Mouse (Mus musculus) T-helper 17 cell (primary cell): ENCODE data around the gene Plod3.

Source experiments
- in situ Hi-C, 2 experiments: fragments of 300-600 bp; cut with MboI, MseI; formaldehyde crosslinking; loops; 1 replicate in 1 of 2; 2 replicates in 1 of 2; pipeline ENCODE4 v1.15.1; 2025; ENCODE audit warnings: high pct_unique_total_duplicates in 2 of 2

Plod3 gene

DNA sequence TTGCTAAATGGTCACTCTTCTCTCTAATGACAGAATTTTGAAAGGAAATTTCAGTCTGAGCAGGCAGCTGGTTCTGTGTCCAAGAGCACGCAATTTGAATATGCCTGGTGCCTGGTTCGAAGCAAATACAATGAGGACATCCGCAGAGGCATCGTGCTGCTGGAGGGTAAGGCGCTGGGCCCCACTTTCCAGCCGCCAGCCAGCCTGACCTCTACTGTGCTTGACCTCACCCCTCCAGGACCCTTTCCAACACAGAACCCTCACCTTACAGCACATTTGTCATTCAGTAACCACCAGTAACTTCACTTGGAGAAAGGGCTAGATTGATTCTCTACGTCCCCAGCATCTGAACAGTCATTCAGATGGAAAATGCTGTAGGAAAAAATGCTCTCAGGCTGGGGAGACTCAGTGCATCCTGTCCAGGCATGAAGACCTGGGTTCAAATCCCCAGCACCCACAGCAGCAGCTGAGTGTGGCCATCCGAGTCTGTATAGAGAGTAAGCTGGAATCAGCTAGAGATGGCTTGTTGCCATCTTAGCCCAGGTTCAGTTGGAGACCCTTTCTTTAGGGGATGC, 23.8 kb upstream of the Plod3 start:
- in situ Hi-C loops = loop anchor here in 1 of 2 experiments (10.0 kb wide), 1 partner anchor 1428 kb away; no protein-coding TSS in a partner anchor

DNA sequence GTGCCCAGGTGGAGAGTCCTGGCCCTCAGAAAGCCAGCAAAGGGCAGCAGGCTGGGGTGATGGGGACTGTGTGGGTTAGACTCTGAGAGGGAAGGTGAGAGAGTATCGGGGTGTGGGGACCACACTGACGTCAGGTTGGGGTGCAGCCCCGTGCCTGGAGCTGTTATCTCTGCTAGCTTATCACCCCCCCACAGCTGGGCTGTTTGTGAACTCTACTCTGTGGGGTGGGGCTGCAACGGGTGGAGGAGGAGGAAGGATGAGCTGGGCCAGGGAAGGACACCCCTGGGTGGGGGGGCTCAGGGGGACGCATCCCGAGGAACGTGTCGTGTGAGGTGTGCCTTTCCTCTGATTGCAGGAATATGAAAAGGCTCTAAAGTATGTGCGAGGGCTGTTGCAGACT, 21.6 kb upstream of the Plod3 start:
- in situ Hi-C loops = loop anchor here in 1 of 2 experiments (10.0 kb wide), 1 partner anchor 1430 kb away; no protein-coding TSS in a partner anchor

- in situ Hi-C loops = loop anchor here in 1 of 2 experiments (10.0 kb wide), 1 partner anchor 1431 kb away; no protein-coding TSS in a partner anchor
Observed at GRCm38 (mm10) chr5:136965686-136966085, 21.1 kb upstream of the Plod3 start.

GRCm38 (mm10) chr5:136966331-136966730, 20.5 kb upstream of the Plod3 start, which contains the start of gene Cldn15:
Cldn15 (plus strand) TSS chr5:136966616.
- in situ Hi-C loops = loop anchor here in 1 of 2 experiments (10.0 kb wide), 1 partner anchor 1432 kb away; no protein-coding TSS in a partner anchor

DNA sequence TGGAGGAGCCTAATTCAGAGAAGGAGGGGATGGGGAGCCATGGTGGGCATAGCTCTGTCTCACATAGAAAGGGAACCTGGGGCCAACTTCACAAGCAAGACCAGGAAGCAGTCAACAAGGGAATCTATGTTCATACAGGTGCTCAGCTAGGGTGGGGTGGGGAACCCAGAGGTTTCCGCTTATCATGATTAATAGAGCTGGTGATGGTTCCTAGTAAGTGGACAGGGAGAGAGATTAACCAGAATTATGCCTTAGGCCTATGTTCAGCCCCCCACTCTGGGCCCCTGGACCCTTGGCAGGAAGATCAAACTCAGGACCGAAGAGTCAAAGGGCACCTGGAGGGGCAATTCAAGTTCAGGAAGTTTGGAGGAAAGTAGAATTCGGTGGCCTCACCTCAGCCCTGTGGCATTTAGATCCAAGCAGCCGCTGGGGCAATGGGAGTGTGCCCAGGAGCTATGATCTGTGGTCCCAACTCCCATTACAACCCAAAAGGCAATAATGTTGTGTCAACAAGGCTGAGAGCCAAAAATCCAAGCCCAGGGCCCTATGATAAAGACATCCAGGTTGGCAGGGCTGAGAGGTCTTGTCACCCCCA, 19.9 kb upstream of the Plod3 start:
- in situ Hi-C loops = loop anchor here in 1 of 2 experiments (10.0 kb wide), 1 partner anchor 1432 kb away; no protein-coding TSS in a partner anchor

DNA sequence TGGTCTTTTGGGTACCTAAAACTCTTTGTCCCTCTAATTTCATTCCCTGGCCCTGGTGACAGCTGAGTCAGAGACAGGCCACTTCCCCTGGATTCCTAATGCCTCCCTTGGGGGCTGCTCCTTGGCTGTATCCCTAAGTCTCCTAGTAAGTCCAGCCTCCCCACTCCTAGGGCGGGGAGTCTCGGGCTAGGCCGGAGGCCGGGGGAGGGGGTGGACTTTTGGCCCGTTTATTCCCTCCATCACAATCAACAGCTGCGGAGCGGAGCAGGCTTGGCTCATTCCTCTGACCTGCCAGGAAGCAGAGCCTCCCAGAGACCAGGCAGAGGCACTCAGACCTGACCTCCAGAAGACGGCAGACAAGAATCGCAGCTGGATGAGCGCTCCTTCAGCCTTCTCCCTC, 19.2 kb upstream of the Plod3 start:
- in situ Hi-C loops = loop anchor here in 1 of 2 experiments (10.0 kb wide), 1 partner anchor 1433 kb away; no protein-coding TSS in a partner anchor

DNA sequence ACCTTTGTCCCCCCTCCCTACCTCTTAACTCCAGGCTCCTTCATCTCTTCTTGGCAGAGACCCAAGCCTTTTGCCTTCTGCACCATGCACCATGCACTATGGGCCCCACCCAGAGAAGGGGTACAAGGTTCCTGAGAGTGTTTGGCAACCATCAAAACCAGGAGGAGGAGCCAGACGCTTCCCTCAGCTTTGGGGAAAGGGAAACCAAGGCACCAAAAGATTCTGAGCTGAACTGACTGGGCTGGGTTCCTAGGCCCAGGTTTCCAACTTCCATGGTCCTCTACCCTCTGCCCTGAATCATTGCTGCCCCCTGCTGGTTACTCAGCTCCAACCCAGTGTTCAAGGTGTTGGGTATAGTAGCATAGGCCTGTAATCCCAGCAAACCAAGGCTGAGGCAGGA, 16.1 kb upstream of the Plod3 start:
- in situ Hi-C loops = loop anchor here in 1 of 2 experiments (5.0 kb wide), 1 partner anchor 38 kb away; no protein-coding TSS in a partner anchor

DNA sequence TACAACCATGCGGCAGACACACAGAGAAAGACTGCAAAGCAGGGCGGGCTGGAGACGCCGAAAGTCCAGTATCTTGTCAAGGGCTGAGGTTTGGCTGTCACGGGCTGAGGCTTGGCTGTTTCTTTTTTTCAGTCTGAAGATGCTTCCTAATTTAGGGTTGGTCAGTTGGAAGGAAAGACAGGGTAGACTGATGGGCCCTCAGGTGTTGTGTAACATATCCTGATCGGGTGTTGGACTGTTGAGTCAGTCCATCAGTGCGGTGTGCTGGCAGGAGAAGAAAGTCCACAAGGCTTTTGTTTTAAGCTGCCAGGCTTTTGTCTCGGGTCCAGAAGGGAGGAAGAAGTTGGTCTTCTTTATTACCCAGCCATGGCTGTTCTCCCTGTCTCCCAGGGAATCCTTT, 13.1 kb upstream of the Plod3 start:
- in situ Hi-C loops = loop anchor here in 1 of 2 experiments (5.0 kb wide), 1 partner anchor 41 kb away; no protein-coding TSS in a partner anchor

GRCm38 (mm10) chr5:136977769-136978168, 9.1 kb upstream of the Plod3 start:
- in situ Hi-C loops = no loop called here

DNA sequence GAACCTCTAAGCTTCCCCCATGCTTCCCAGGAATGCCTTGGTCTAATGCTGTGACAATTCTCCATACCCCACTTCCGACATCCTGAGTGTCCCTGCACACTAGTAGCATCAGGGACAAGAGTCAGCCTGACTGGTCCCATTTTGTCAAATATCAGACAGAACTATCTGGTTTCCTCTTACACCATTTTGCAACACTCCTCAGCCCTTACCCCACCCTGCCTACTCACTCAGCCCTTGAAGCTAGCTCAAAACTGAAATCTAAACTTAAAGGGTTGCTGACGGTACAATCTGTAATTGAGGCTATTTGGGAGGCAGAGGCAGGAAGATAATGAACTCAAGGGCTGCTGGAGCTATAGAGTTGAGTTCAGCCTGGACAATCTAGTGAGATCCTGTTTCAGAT, 7.1 kb upstream of the Plod3 start:
- in situ Hi-C loops = no loop called here

DNA sequence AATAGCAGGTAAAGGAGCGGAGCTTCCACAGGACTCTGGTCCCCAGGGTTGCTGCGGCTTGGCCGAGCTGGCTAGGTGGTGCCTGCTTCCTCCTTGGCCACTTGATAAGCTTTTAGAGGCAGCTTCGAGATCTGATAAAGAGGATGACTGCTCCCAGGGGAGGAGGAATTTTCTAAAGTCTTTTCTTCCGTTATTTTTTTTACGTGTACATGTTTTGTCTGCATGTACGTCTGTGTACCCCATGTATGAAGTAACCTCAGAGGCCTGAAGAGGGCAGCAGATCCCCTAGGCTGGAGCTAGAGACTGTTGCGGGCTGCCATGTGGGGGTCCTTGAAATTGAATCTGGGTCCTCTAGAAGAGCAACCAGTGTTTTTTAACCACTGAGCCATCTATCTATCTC, 5.8 kb upstream of the Plod3 start:
- in situ Hi-C loops = no loop called here

DNA sequence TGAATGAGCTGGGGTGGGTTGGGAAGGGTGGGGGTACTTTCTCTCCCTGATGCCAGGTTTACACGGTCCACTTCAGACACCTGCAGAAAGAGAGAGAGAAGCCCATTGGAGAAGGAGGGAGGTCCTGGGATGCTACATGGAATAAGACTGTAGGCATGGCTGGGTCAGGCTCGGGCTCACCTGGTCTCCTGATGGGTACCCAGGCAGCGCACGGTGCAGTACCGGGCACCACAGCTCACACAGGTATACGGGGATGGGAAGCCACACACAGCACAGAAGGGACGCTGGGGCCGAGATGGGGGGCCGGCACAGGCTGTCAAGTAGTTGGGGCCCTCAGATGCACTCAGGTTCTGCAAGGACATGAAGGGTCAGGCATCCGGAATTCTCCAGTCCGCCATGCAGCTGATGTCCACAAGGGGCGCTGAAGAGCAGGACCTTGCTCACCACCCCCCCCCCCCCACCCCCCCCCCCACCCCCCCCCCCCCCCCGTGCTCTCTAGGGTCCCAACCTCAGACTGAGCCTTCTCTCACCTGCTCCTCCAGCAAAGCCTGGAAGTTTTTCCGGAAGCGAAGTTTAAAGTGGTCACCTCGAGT, 4.4 kb upstream of the Plod3 start:
- in situ Hi-C loops = no loop called here

- in situ Hi-C loops = no loop called here
Observed at GRCm38 (mm10) chr5:136984828-136985227, 2.0 kb upstream of the Plod3 start.

DNA sequence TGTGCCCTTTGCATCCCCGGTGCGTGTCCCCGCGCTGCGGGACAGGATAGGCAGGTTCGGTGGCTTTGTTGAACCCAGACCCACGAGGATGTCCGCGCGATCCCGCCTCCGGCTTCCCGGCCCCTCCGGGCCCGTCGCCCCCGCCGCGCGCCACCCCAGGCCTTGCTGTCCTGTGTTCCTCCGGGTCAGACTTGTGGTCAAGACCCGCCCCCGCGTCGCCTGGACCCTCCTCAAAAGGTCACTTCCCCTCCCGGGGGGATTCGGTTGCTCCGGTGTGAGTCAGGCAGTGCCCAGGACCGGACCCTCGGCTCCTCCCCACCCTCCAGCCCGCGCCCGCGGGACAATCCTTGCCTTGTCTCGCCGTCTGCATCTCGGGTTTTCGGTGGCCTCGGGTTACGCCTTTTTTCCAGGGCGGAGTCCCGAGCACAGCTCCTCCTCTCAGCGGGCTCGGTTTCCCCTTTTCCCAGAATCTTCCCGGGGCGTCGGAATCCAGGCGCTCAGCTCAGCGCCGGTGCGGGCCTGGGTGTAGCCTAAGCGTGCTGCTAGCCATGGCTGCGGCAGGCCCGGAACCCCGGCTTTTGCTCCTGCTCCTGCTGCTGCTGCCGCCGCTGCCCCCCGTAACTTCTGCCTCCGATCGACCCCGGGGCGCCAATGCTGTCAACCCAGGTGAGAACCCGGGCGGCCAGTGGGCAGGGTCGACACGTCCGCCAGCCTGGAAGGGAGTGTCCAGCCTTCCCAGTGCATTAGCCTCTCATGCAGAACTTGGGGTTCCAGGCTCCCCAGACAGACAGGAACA, 517 bp downstream of the Plod3 start:
- in situ Hi-C loops = no loop called here

DNA sequence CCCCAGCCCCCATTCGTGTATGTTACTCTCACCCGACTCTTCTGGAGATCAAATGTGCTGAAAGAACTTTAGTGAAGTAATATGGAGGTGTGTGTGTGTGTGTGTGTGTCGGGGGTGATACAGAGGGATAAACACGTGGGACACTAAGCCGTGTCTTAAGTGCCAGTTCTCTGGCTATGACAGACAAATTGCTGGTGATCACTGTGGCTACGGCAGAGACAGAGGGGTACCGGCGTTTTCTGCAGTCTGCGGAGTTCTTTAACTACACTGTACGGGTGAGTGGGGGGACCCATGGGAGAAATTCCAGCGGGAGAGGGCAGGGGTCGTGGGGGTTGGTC, 1.1 kb downstream of the Plod3 start, which contains the start of gene Znhit1:
Gene Znhit1 (minus strand): TSS at position 88 of the 338 bp plus-strand sequence.
- in situ Hi-C loops = no loop called here

DNA sequence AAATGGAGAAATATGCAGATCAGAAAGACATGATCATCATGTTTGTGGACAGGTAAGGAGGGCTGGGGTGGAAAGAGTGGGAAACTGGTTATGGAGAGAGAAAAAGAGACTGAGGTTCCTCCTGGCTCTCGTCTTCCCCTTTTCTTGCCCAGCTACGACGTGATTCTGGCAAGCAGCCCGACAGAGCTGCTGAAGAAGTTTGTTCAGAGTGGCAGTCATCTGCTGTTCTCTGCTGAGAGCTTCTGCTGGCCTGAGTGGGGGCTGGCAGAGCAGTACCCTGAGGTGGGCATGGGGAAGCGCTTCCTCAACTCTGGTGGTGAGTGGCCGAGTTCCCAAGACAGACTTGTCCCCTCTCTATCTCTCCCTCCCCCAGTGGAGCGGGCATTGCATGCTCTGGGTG, 1.6 kb downstream of the Plod3 start:
- in situ Hi-C loops = no loop called here

- in situ Hi-C loops = no loop called here
Observed at GRCm38 (mm10) chr5:136989801-136990200, 3.0 kb downstream of the Plod3 start.

GRCm38 (mm10) chr5:136999449-136999848, 12.6 kb downstream of the Plod3 start:
- in situ Hi-C loops = no loop called here

DNA sequence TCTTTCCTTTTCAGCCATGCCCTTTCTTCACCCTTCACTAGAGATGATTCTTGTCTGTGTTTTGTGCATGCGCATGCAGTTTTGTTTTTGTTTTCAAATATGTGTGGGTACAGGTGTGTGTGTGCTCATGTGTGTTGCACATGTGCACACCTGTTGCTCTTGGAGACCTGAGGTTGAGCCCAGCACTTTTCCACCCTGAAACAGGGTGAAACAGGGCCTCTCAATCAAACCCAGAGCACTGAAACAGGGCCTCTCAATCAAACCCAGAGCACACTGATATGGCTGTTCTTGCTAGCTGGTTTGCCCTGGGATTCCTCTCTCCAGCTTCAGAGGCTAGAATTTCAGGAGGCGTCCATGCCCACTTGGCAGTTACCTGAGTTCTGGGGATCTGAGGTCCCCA, 13.8 kb downstream of the Plod3 start:
- in situ Hi-C loops = loop anchor here in 1 of 2 experiments (25.0 kb wide), 1 partner anchor 287 kb away; the partner anchor contains the start of genes Ache and Ufsp1

DNA sequence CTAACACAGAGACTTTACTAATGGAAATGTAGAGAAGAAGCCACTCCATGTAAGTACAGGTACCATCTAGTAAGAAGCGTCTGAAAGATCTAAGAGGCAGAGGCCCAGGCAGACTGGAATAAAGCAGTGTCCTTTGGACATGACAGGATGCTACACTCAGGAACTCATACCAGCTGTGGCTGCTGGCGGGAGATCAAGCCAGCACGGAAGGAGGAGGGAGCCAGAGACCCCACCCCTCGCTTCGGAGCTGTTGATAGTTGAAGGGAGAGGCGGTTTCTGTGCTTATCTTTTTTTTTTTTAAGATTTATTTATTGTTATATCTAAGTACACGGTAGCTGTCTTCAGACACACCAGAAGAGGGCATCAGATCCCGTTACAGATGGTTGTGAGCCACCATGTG, 20.5 kb downstream of the Plod3 start:
- in situ Hi-C loops = loop anchor here in 1 of 2 experiments (25.0 kb wide), 1 partner anchor 280 kb away; the partner anchor contains the start of genes Ache and Ufsp1

- in situ Hi-C loops = loop anchor here (5.0 to 25.0 kb wide), 2 partner anchors 277 to 472 kb away; partner anchors contain the start of genes Ache (in 1 of the 2) and Ufsp1 (in 1 of the 2)
Observed at GRCm38 (mm10) chr5:137009988-137010387, 23.2 kb downstream of the Plod3 start.
